32 mouse cellular contexts compared by ENCODE assay signal in genomic region chr8:48356849-48357248, GRCm38 (mm10).
"Had no signal": no experiment of that assay in that cellular context is flagged by ENCODE, and none has a peak within 500 bp of the region (broad histone marks: within the 10 kb centered on the region; RNA-seq: fewer than 3 reads in every experiment).

No protein-coding gene starts in this region.

- H3K9me3 ChIP-seq: limb, embryonic 10.5 days; limb, embryonic 12.5 days; limb, embryonic 13.5 days; limb, embryonic 15.5 days; liver, embryonic 15.5 days; lung, embryonic 15.5 days; midbrain, embryonic 15.5 days; neural tube, embryonic 12.5 days had no signal

- H3K36me3 ChIP-seq: limb, embryonic 15.5 days; liver, embryonic 12.5 days; liver, embryonic 13.5 days; lung, embryonic 15.5 days; midbrain, embryonic 15.5 days; neural tube, embryonic 12.5 days had no signal

- H3K27me3 ChIP-seq: limb, embryonic 12.5 days; limb, embryonic 13.5 days; limb, embryonic 15.5 days; liver, embryonic 12.5 days; liver, embryonic 13.5 days; liver, embryonic 15.5 days; lung, embryonic 15.5 days; megakaryocyte, embryonic 14.5 days; midbrain, embryonic 12.5 days; midbrain, embryonic 13.5 days; midbrain, embryonic 15.5 days; neural tube, embryonic 12.5 days had no signal

- H3K4me2 ChIP-seq: limb, embryonic 12.5 days; limb, embryonic 13.5 days; limb, embryonic 15.5 days; liver, embryonic 11.5 days; liver, embryonic 12.5 days; liver, embryonic 13.5 days; liver, embryonic 15.5 days; lung, embryonic 14.5 days; lung, embryonic 15.5 days; midbrain, embryonic 11.5 days; midbrain, embryonic 12.5 days; midbrain, embryonic 13.5 days; midbrain, embryonic 15.5 days; neural tube, embryonic 12.5 days had no signal

- DNase-seq: left cerebral cortex, postnatal 4 days; liver; liver, embryonic 13.5 days; liver, postnatal 0 days; lung, adult 18-20 months; lung, adult 2 months; lung, embryonic 14.5 days; lung, postnatal 10 days; lung, postnatal 14 days; lung, postnatal 36 days; lung, postnatal 4 days; midbrain, embryonic 14.5 days had no signal

- H3K9ac ChIP-seq: limb, embryonic 12.5 days; limb, embryonic 13.5 days; limb, embryonic 15.5 days; liver, embryonic 12.5 days; liver, embryonic 13.5 days; liver, embryonic 14.5 days; liver, embryonic 15.5 days; liver, postnatal 0 days; lung, embryonic 14.5 days; lung, embryonic 15.5 days; midbrain, embryonic 12.5 days; midbrain, embryonic 13.5 days; midbrain, embryonic 15.5 days; neural tube, embryonic 12.5 days had no signal

- H3K27ac ChIP-seq: limb, embryonic 10.5 days; limb, embryonic 12.5 days; limb, embryonic 13.5 days; limb, embryonic 15.5 days; liver, embryonic 12.5 days; liver, embryonic 13.5 days; liver, embryonic 14.5 days; liver, embryonic 15.5 days; lung, embryonic 15.5 days; macrophage; midbrain, embryonic 10.5 days; midbrain, embryonic 12.5 days; midbrain, embryonic 13.5 days; midbrain, embryonic 15.5 days; neural tube, embryonic 12.5 days had no signal

- H3K4me1 ChIP-seq: limb, embryonic 10.5 days; limb, embryonic 12.5 days; limb, embryonic 13.5 days; limb, embryonic 15.5 days; liver, embryonic 12.5 days; liver, embryonic 13.5 days; liver, embryonic 15.5 days; lung, embryonic 15.5 days; megakaryocyte, embryonic 14.5 days; midbrain, embryonic 10.5 days; midbrain, embryonic 12.5 days; midbrain, embryonic 13.5 days; midbrain, embryonic 15.5 days; neural tube, embryonic 12.5 days had no signal

- H3K4me3 ChIP-seq: limb, embryonic 10.5 days; limb, embryonic 12.5 days; limb, embryonic 13.5 days; limb, embryonic 15.5 days; liver, embryonic 12.5 days; liver, embryonic 13.5 days; liver, embryonic 15.5 days; lung, embryonic 15.5 days; megakaryocyte, embryonic 14.5 days; midbrain, embryonic 10.5 days; midbrain, embryonic 12.5 days; midbrain, embryonic 13.5 days; midbrain, embryonic 15.5 days; myocyte; neural tube, embryonic 12.5 days had no signal

- ATAC-seq: liver, embryonic 12.5 days; liver, postnatal 0 days; lung, postnatal 0 days; midbrain, embryonic 13.5 days; midbrain, embryonic 15.5 days; midbrain, embryonic 16.5 days had no signal
